Mouse (Mus musculus): Measurements from ENCODE around the gene Nme6. TPM values are rescaled to one million over a fixed set of nuclear protein-coding genes. Genes with fewer than 3 reads are reported as not detected.

Nme6 gene
- polyA plus RNA-seq, 1 experiment from 2014 or later = 55.9 TPM

GRCm38 (mm10) chr9:109825739-109826138 lies 6.8 kb upstream of the Nme6 start:
- Histone ChIP-seq H3K9me3 (no peaks in the 10 kb centered on the region), H3K4me2 (no peak overlapping the region), H3K36me3 (peaks cover 3% of the 10 kb centered on the region; the same call in 1 of the 2 replicates), H3K27ac (no peak overlapping the region), H3K4me3 (no peak overlapping the region), H3K27me3 (no peaks in the 10 kb centered on the region), H3K9ac (no peak overlapping the region), H3K4me1 (no peaks in the 10 kb centered on the region)
- WGBS = 61% methylated on average over 4 of the region's 4 CpGs
- ATAC-seq (ENCODE audit: insufficient number of reproducible peaks, low FRiP score, low TSS enrichment, low read depth) = no peak

- H3K9me3 ChIP-seq = no peaks in the 10 kb centered on the region
- ATAC-seq (ENCODE audit: insufficient number of reproducible peaks, low FRiP score, low TSS enrichment, low read depth) = no peak
- H3K27me3 ChIP-seq = no peaks in the 10 kb centered on the region
- peaks cover 4% of the 10 kb centered on the region; the same call in 1 of the 2 replicates for H3K36me3 ChIP-seq
- H3K27ac ChIP-seq = no peak overlapping the region
- H3K4me1 ChIP-seq = no peaks in the 10 kb centered on the region
- H3K9ac ChIP-seq = no peak overlapping the region
- 74% methylated on average over 5 of the region's 5 CpGs for WGBS
- no peak overlapping the region for H3K4me3 ChIP-seq
- no peak overlapping the region for H3K4me2 ChIP-seq
Measured at GRCm38 (mm10) chr9:109826181-109826580, 6.4 kb upstream of the Nme6 start.

- Histone ChIP-seq H3K27ac (peak overlapping the region; percentile 90; the same call in 1 of the 2 replicates), H3K9me3 (no peaks in the 10 kb centered on the region), H3K27me3 (no peaks in the 10 kb centered on the region), H3K9ac (peak overlapping the region; percentile 46), H3K4me2 (peak overlapping the region; percentile 78), H3K4me1 (peaks cover 9% of the 10 kb centered on the region), H3K36me3 (peaks cover 15% of the 10 kb centered on the region; the same call in 1 of the 2 replicates), H3K4me3 (peak overlapping the region; percentile 60)
- WGBS = 9% methylated on average over 6 of the region's 6 CpGs
- no peak; the same call in 1 of the 2 replicates for ATAC-seq (ENCODE audit: insufficient number of reproducible peaks, low FRiP score, low TSS enrichment, low read depth)
Measured at GRCm38 (mm10) chr9:109833088-109833412, 501 bp downstream of the Nme6 start.

GRCm38 (mm10) chr9:109849312-109849758 lies 16.8 kb downstream of the Nme6 start, which contains the start of gene Camp:
TSS of gene Camp (minus strand) at chr9:109849617.
- Histone ChIP-seq H3K27me3 (no peaks in the 10 kb centered on the region), H3K36me3 (peaks cover 5% of the 10 kb centered on the region), H3K9ac (no peak within 1 kb of the TSS), H3K27ac (no peak within 1 kb of the TSS), H3K9me3 (no peaks in the 10 kb centered on the region), H3K4me1 (peaks cover 9% of the 10 kb centered on the region), H3K4me2 (no peak within 1 kb of the TSS), H3K4me3 (no peak within 1 kb of the TSS)
- WGBS = 51% methylated on average over 6 of the region's 6 CpGs
- ATAC-seq (ENCODE audit: insufficient number of reproducible peaks, low FRiP score, low TSS enrichment, low read depth) = 0 out of 2 replicates have a peak, but pooled peaks have one; percentile 21

- H3K36me3 ChIP-seq = 0 out of 2 replicates have a peak, but pooled peaks cover 4% of the 10 kb centered on the region
Measured at GRCm38 (mm10) chr9:109850099-109850498, 17.6 kb downstream of the Nme6 start.

GRCm38 (mm10) chr9:109854341-109854740 lies 21.8 kb downstream of the Nme6 start:
- Histone ChIP-seq H3K4me1 (peaks cover 4% of the 10 kb centered on the region), H3K27me3 (no peaks in the 10 kb centered on the region), H3K9ac (no peak overlapping the region), H3K9me3 (no peaks in the 10 kb centered on the region), H3K4me3 (no peak overlapping the region), H3K36me3 (no peaks in the 10 kb centered on the region), H3K4me2 (no peak overlapping the region), H3K27ac (no peak overlapping the region)
- no peak for ATAC-seq (ENCODE audit: insufficient number of reproducible peaks, low FRiP score, low TSS enrichment, low read depth)
- WGBS = 78% methylated on average over 2 of the region's 2 CpGs

More at GRCm38 (mm10) chr9:109850099-109850498, 17.6 kb downstream of the Nme6 start:
- H3K4me3 ChIP-seq = no peak overlapping the region
- H3K4me2 ChIP-seq = no peak overlapping the region
- no peaks in the 10 kb centered on the region for H3K27me3 ChIP-seq
- peaks cover 9% of the 10 kb centered on the region for H3K4me1 ChIP-seq
- 84% methylated on average over 5 of the region's 5 CpGs for WGBS
- no peak overlapping the region for H3K9ac ChIP-seq
- ATAC-seq (ENCODE audit: insufficient number of reproducible peaks, low FRiP score, low TSS enrichment, low read depth) = no peak
- H3K27ac ChIP-seq = no peak overlapping the region
- H3K9me3 ChIP-seq = no peaks in the 10 kb centered on the region

- no peak for ATAC-seq (ENCODE audit: insufficient number of reproducible peaks, low FRiP score, low TSS enrichment, low read depth)
- WGBS = 84% methylated on average over 6 of the region's 6 CpGs
- Histone ChIP-seq H3K4me3 (no peak overlapping the region), H3K4me2 (no peak overlapping the region), H3K27me3 (no peaks in the 10 kb centered on the region), H3K9ac (no peak overlapping the region), H3K9me3 (no peaks in the 10 kb centered on the region), H3K27ac (no peak overlapping the region), H3K4me1 (no peaks in the 10 kb centered on the region), H3K36me3 (no peaks in the 10 kb centered on the region)
Measured at GRCm38 (mm10) chr9:109855947-109856346, 23.4 kb downstream of the Nme6 start.

GRCm38 (mm10) chr9:109862397-109863044 lies 30.0 kb downstream of the Nme6 start:
- H3K36me3 ChIP-seq = no peaks in the 10 kb centered on the region
- H3K27me3 ChIP-seq = no peaks in the 10 kb centered on the region
- no peak overlapping the region for H3K4me3 ChIP-seq
- peak overlapping the region; percentile 31; the same call in 1 of the 2 replicates for H3K4me2 ChIP-seq
- no peaks in the 10 kb centered on the region for H3K9me3 ChIP-seq
- H3K27ac ChIP-seq = no peak overlapping the region
- ATAC-seq (ENCODE audit: insufficient number of reproducible peaks, low FRiP score, low TSS enrichment, low read depth) = no peak
- H3K9ac ChIP-seq = 0 out of 2 replicates have a peak overlapping the region, but pooled peaks have one; percentile 12
- 14% methylated on average over 20 of the region's 20 CpGs for WGBS
- H3K4me1 ChIP-seq = no peaks in the 10 kb centered on the region

GRCm38 (mm10) chr9:109863085-109863484 lies 30.5 kb downstream of the Nme6 start:
- no peak overlapping the region for H3K4me3 ChIP-seq
- H3K4me2 ChIP-seq = no peak overlapping the region
- no peaks in the 10 kb centered on the region for H3K4me1 ChIP-seq
- no peaks in the 10 kb centered on the region for H3K36me3 ChIP-seq
- H3K9me3 ChIP-seq = no peaks in the 10 kb centered on the region
- no peak overlapping the region for H3K9ac ChIP-seq
- H3K27me3 ChIP-seq = no peaks in the 10 kb centered on the region
- H3K27ac ChIP-seq = no peak overlapping the region
- ATAC-seq (ENCODE audit: insufficient number of reproducible peaks, low FRiP score, low TSS enrichment, low read depth) = no peak
- 66% methylated on average over 3 of the region's 3 CpGs for WGBS

GRCm38 (mm10) chr9:109866218-109866617 lies 33.7 kb downstream of the Nme6 start:
- Histone ChIP-seq H3K9me3 (no peaks in the 10 kb centered on the region), H3K27me3 (no peaks in the 10 kb centered on the region), H3K4me1 (no peaks in the 10 kb centered on the region), H3K4me2 (no peak overlapping the region), H3K9ac (no peak overlapping the region), H3K36me3 (no peaks in the 10 kb centered on the region), H3K27ac (no peak overlapping the region), H3K4me3 (no peak overlapping the region)
- ATAC-seq (ENCODE audit: insufficient number of reproducible peaks, low FRiP score, low TSS enrichment, low read depth) = no peak
- 47% methylated on average over 2 of the region's 2 CpGs for WGBS

GRCm38 (mm10) chr9:109870983-109871572 lies 38.5 kb downstream of the Nme6 start:
- no peak for ATAC-seq (ENCODE audit: insufficient number of reproducible peaks, low FRiP score, low TSS enrichment, low read depth)
- WGBS = 34% methylated on average over 6 of the region's 6 CpGs
- no peaks in the 10 kb centered on the region for H3K36me3 ChIP-seq
- no peak overlapping the region for H3K9ac ChIP-seq
- H3K4me2 ChIP-seq = no peak overlapping the region
- H3K27ac ChIP-seq = no peak overlapping the region
- no peak overlapping the region for H3K4me3 ChIP-seq
- no peaks in the 10 kb centered on the region for H3K9me3 ChIP-seq
- H3K27me3 ChIP-seq = no peaks in the 10 kb centered on the region
- no peaks in the 10 kb centered on the region for H3K4me1 ChIP-seq
